Mouse (Mus musculus): ENCODE results near the gene Klk1b4. TPM values are rescaled to one million over a fixed set of nuclear protein-coding genes. Genes with fewer than 3 reads are reported as not detected.
"Not testable (repeated sequence)": the region's sequence is repeated elsewhere in the genome, so short reads cannot be mapped to it uniquely, and the experiment has no call there.

The Klk1b4 gene
- total RNA-seq (2021): not detected
- long read RNA-seq, experiment 1: 0 reads
- long read RNA-seq, experiment 2: 0 reads

DNA sequence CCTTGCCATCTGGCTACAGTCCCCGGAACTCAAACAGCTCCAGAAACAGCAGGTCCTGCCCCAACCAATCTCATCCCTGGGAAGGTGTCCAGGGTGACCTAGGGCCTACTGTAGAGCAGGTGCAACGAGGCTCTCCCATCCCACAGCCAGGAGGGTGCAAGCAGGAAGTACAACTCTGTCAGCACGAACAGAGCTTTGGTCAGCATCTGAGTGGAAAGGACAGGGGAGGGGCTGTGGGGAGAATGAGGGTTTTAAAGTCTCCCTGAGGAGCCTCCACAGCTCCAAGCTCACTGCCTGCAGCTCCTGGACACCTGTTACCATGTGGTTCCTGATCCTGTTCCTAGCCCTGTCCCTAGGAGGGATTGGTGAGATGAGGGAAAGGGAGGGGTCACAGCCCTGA, at the start of gene Klk1b4:
Gene Klk1b4, plus strand, starts transcription at position 301 of the 400 bp plus-strand sequence.
- not testable (repeated sequence) for H3K4me3 ChIP-seq; H3K27ac ChIP-seq; DNase-seq (ENCODE audit: low spot score in 2 of 2)

DNA sequence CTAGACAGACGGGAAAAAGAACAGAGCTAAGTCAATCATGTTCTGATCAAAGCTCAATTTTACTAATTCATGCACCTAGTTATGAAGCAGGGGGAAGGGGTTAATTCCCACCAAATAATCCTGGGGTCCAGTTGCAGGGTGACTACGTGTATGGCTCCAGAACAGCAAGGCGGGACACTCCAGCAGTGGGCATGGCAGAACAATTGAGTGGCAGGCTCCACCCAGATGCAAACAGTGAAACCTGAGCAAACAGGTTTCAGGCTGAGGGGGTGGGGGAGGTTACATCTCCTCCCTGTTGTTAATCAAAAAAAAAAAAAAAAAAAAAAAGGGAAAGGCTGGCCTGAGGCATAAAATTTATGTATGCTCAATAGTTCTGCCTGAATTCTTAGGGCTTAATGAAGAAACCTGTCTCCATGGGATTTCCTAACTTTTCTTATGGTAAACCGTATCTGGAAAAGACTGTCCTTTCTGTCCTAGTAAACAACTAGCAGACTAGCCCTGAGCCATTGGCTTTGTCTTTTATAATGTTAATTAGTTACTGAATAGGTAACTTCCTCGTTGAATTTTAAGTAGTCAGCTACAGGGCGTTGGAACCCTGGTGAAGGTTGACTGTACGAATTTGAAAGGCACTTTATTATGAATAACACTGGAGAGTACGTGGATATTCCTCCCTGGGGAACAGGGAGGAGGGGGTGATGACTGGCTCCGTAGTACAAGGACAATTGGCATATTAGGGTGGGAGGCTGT, 27.8 kb upstream of the Klk1b4 start:
- TF ChIP-seq CTCF (conservative IDR thresholded peaks at IDR 0.05): no peak
- DNase-seq (ENCODE audit: low spot score in 2 of 2): no peak
- H3K27ac ChIP-seq: no peak overlapping the region
- H3K4me3 ChIP-seq: no peak overlapping the region

DNA sequence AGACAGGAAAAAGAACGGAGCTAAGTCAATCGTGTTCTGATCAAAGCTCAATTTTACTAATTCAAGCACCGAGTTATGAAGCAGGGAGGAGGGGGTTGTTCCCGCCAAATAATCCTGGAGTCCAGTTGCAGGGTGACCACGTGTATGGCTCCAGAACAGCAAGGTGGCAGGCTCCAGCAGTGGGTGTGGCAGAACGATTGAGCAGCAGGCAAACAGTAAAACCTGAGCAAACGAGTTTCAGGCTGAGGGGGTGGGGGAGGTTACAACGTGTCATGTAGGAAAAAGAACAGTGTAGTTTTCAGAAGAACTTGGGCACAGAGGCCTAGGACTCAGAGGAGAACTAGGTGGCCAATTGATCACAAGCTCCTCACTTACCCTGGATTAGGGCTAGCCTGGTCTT, 20.7 kb upstream of the Klk1b4 start:
- not testable (repeated sequence) for H3K4me3 ChIP-seq; DNase-seq (ENCODE audit: low spot score in 2 of 2); H3K27ac ChIP-seq

GRCm38 (mm10) chr7:44187936-44188335, 19.3 kb upstream of the Klk1b4 start, which contains the start of gene Klk1b24:
Klk1b24 (plus strand) TSS chr7:44188236.
- not testable (repeated sequence) for H3K4me3 ChIP-seq; DNase-seq (ENCODE audit: low spot score in 2 of 2); H3K27ac ChIP-seq

GRCm38 (mm10) chr7:44193466-44193865, 13.8 kb upstream of the Klk1b4 start:
- not testable (repeated sequence) for H3K4me3 ChIP-seq; H3K27ac ChIP-seq; DNase-seq (ENCODE audit: low spot score in 2 of 2)

- no peak within 1 kb of the TSS for H3K27ac ChIP-seq
- DNase-seq (ENCODE audit: low spot score in 2 of 2): no peak
- no peak within 1 kb of the TSS for H3K4me3 ChIP-seq
- TF ChIP-seq CTCF (conservative IDR thresholded peaks at IDR 0.05): no peak
These were observed 9.3 kb upstream of the Klk1b4 start, which contains the start of gene Klk1b3 for GRCm38 (mm10) chr7:44197891-44198290. Klk1b3 (plus strand) TSS chr7:44198191.

DNA sequence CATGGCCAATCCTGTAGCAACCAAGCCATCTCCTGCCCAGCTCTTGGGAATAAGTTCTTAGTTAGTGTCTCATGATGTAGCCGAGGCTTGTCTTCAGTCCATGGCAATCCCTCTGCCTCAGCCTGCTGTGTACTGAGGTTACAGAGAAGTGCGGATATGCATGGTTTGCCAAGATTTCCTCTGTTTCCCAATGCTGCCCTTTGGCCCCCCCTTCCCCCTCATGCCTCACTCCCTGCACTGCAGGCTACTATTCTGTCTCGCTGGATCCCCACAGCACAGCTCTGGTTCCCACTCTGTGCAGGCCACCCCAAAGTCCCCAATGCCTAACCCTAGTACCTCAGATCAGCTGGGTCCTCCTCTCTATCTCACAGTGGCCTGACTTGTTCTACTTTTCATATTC, 1.1 kb downstream of the Klk1b4 start:
- DNase-seq (ENCODE audit: low spot score in 2 of 2): no peak
- H3K4me3 ChIP-seq: no peak overlapping the region
- no peak for TF ChIP-seq CTCF (conservative IDR thresholded peaks at IDR 0.05)
- no peak overlapping the region for H3K27ac ChIP-seq

GRCm38 (mm10) chr7:44215645-44216044, 8.4 kb downstream of the Klk1b4 start, which contains the start of gene Klk1b5:
Klk1b5 (plus strand) TSS chr7:44215945.
- TF ChIP-seq CTCF (conservative IDR thresholded peaks at IDR 0.05): no peak

GRCm38 (mm10) chr7:44221601-44222000, 14.4 kb downstream of the Klk1b4 start:
- H3K4me3 ChIP-seq; DNase-seq (ENCODE audit: low spot score in 2 of 2); H3K27ac ChIP-seq: not testable (repeated sequence)

More at GRCm38 (mm10) chr7:44215645-44216044, 8.4 kb downstream of the Klk1b4 start, which contains the start of gene Klk1b5:
- no peak within 1 kb of the TSS for H3K27ac ChIP-seq
- no peak for DNase-seq (ENCODE audit: low spot score in 2 of 2)
- no peak within 1 kb of the TSS for H3K4me3 ChIP-seq

DNA sequence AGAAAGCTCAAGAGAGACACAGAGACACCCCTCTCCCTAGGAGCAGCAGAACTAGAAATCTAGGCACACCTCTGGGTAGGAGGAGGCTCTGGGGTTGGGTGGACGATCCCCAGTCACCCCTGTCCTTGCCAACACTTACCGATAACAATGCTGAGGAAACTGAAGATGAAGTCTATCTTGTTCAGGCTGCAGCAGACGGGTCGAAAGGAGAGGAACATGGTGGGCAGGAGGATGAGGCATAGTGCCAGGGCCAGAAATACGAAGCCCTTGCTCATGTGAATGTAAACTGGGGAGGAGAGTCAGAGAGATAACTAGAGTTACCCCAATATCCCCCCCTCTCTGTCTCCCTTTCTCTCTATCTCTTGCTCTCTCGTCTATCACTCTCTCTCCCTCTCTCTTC, 15.1 kb downstream of the Klk1b4 start:
- DNase-seq (ENCODE audit: low spot score in 2 of 2); H3K27ac ChIP-seq; H3K4me3 ChIP-seq: not testable (repeated sequence)

DNA sequence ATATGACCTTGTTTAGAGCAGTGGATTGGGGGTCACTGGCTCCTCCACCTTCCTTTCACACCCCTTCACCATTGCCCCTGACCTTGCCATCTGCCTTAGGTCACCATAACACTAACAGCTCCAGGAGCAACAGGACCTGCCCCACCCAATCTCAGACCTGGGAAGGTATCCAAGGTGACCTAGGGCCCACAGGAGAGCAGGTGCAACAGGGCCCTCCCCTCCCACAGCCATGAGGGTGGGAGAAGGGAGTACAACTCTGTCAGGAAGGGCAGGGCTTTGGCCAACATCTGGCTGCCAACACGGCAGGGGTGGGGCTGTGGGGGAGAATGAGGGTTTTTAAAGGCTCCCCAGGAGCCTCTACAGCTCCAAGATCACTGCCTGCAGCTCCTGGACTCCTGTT, 17.8 kb downstream of the Klk1b4 start, which contains the start of gene Klk1:
Gene Klk1, plus strand, starts transcription at position 285 of the 400 bp plus-strand sequence.
- no peak for DNase-seq (ENCODE audit: low spot score in 2 of 2)
- no peak within 1 kb of the TSS for H3K27ac ChIP-seq
- no peak for TF ChIP-seq CTCF (conservative IDR thresholded peaks at IDR 0.05)
- no peak within 1 kb of the TSS for H3K4me3 ChIP-seq

DNA sequence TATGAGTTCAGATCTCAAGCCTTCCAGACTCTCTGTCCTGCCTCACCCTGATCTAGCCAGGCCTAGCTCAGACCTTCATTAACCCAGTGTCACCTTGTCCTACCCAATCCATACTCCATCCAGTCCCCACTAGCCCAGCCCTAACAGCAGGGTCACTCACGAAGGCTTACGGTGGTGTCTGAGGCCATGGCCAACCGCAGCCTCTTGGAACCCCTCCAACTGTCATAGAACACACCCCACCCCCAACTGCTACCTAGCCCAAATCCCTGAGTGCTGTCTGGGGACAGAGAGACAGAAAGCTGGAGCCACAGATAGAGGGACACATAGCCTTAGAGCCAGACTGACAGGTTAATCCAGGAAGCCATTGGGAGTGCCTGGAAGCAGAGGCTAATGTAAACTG, 28.7 kb downstream of the Klk1b4 start, which contains the start of gene Gm36864:
Gene Gm36864, plus strand, starts transcription at position 269 of the 400 bp plus-strand sequence.
- no peak for DNase-seq (ENCODE audit: low spot score in 2 of 2)
- TF ChIP-seq CTCF (conservative IDR thresholded peaks at IDR 0.05): no peak
- Histone ChIP-seq H3K27ac (no peak within 1 kb of the TSS), H3K4me3 (no peak within 1 kb of the TSS)

GRCm38 (mm10) chr7:44239913-44240312, 32.7 kb downstream of the Klk1b4 start:
- no peak for DNase-seq (ENCODE audit: low spot score in 2 of 2)
- Histone ChIP-seq H3K4me3 (no peak overlapping the region), H3K27ac (no peak overlapping the region)
- no peak for TF ChIP-seq CTCF (conservative IDR thresholded peaks at IDR 0.05)

GRCm38 (mm10) chr7:44240712-44241111, 33.5 kb downstream of the Klk1b4 start:
- H3K27ac ChIP-seq: no peak overlapping the region
- no peak for DNase-seq (ENCODE audit: low spot score in 2 of 2)
- no peak overlapping the region for H3K4me3 ChIP-seq
- TF ChIP-seq CTCF (conservative IDR thresholded peaks at IDR 0.05): no peak
